Mouse (Mus musculus) macrophage (primary cell): ENCODE results near the gene Mfsd12. TPM values are rescaled to one million over a fixed set of nuclear protein-coding genes. Genes with fewer than 3 reads are reported as not detected.
A peak's percentile ranks its signal among the peaks of the same experiment; 100 is the strongest.

ENCODE experiments used
- H3K27ac ChIP-seq: fragments of 350-480 bp; formaldehyde crosslinking; 2 replicates; pipeline ENCODE4 v1.9.0; 2021
- H3K36me3 ChIP-seq: fragments of 350-480 bp; formaldehyde crosslinking; 2 replicates; pipeline ENCODE4 v1.9.0; 2021; ENCODE audit errors: inconsistent target
- H3K4me3 ChIP-seq: fragments of 350-480 bp; formaldehyde crosslinking; 2 replicates; pipeline ENCODE4 v1.9.0; 2021; ENCODE audit errors: inconsistent target
- H3K79me2 ChIP-seq: fragments of 350-480 bp; formaldehyde crosslinking; 2 replicates; pipeline ENCODE4 v1.9.0; 2021; ENCODE audit errors: inconsistent target
- WGBS: methylation state at CpG from one replicate; pipeline ENCODE4 v1.1.7; 2026; ENCODE audit warnings: inconsistent platforms; ENCODE audit not compliant: missing documents; 5-methylcytosine and 5-hydroxymethylcytosine counted together
- polyA plus RNA-seq: library from polyadenylated mRNA; stranded (reverse); fragments of 250-400 nt; gene quantifications from 3 replicates; pipeline ENCODE4 v1.2.4, GENCODE M21; 2018; ENCODE audit warnings: inconsistent platforms

The Mfsd12 gene
- polyA plus RNA-seq, 1 experiment from 2014 or later = 129 TPM

DNA sequence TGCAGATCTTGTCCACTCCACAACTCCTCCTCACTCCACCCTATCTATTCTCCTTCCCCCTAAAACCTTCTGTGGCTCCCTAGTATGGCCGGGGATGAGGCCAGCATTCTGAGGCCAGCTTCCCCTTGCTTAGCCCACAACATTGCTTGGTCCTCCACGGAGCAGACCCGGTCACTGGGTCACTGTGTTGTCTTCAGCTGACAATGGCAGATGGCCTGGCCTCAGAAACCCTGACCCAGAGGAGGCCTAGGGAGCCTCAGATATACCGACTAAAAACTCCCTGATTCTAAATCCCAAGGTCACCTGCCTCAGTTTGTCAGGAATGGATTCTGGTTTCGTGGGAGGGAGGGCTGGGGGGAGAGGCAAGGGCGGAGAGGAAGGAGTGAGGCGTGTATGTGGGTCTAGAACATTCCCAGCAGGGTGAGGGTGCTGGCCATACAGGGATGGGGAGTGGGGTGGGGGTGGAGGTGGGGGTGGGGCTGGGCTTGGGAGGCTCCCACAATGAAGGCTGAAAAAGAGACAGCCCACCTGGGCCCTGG, 45.0 kb downstream of the Mfsd12 start:
- peaks cover 31% of the 10 kb centered on the region; the same call in 1 of the 2 replicates for H3K36me3 ChIP-seq
- H3K4me3 ChIP-seq = no peak overlapping the region
- H3K27ac ChIP-seq = peak overlapping the region; percentile 86
- peaks cover 80% of the 10 kb centered on the region for H3K79me2 ChIP-seq
- 82% methylated on average over 7 of the region's 7 CpGs for WGBS

DNA sequence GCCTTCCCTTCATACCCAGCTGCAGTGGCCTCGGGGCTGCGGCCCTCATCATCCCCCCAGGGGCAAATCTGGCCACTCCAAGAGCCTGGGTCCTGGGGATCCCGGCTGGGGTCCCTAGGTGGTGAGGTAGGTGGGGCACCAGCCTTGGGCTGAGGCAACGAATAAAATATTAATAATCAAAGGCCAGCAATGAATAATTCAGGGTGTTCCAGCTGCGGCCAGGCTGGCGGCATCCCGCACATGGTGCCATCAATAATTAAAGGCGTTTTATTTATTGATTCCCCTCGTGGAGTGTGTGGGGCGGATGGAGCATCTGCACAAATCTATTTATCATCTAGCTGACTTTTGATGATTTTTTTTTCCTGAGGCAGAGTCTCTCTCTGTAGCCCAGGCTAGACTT, 46.2 kb downstream of the Mfsd12 start:
- WGBS = 97% methylated on average over 10 of the region's 10 CpGs
- Histone ChIP-seq H3K4me3 (no peak overlapping the region), H3K79me2 (peaks cover 69% of the 10 kb centered on the region), H3K27ac (no peak overlapping the region), H3K36me3 (peaks cover 22% of the 10 kb centered on the region; the same call in 1 of the 2 replicates)

DNA sequence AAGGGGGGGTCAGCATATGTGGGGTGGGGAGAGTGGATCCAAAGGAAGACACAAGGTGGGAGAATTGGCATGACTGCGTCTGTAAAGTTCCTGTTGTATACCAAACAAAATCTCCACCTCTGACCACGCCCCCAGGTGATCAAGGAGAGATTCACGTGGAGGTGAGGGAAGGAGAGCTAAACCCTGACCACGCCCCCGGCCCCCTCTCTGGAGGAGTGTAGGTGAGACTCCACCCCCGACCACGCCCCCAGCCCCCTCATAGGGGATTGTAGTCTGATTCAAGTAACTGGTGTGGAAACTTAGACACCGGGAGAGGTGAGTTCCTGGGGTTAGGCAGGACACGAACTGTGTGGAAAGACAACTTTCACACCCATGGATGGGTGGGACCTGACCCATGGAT, 46.8 kb downstream of the Mfsd12 start:
- H3K36me3 ChIP-seq = peaks cover 20% of the 10 kb centered on the region; the same call in 1 of the 2 replicates
- peaks cover 64% of the 10 kb centered on the region for H3K79me2 ChIP-seq
- no peak overlapping the region for H3K4me3 ChIP-seq
- H3K27ac ChIP-seq = peak overlapping the region; percentile 42
- WGBS = 77% methylated on average over 9 of the region's 9 CpGs

GRCm38 (mm10) chr10:81404720-81405119, 47.4 kb downstream of the Mfsd12 start:
- Histone ChIP-seq H3K79me2 (peaks cover 64% of the 10 kb centered on the region), H3K27ac (peak overlapping the region; percentile 93), H3K36me3 (peaks cover 13% of the 10 kb centered on the region; the same call in 1 of the 2 replicates), H3K4me3 (no peak overlapping the region)
- 30% methylated on average over 18 of the region's 18 CpGs for whole genome bisulfite sequencing

GRCm38 (mm10) chr10:81405588-81406201, 48.4 kb downstream of the Mfsd12 start:
- peak overlapping the region; percentile 93 for H3K27ac ChIP-seq
- H3K36me3 ChIP-seq = peaks cover 11% of the 10 kb centered on the region; the same call in 1 of the 2 replicates
- 58% methylated on average over 13 of the region's 13 CpGs for WGBS
- H3K79me2 ChIP-seq = peaks cover 60% of the 10 kb centered on the region
- no peak overlapping the region for H3K4me3 ChIP-seq

DNA sequence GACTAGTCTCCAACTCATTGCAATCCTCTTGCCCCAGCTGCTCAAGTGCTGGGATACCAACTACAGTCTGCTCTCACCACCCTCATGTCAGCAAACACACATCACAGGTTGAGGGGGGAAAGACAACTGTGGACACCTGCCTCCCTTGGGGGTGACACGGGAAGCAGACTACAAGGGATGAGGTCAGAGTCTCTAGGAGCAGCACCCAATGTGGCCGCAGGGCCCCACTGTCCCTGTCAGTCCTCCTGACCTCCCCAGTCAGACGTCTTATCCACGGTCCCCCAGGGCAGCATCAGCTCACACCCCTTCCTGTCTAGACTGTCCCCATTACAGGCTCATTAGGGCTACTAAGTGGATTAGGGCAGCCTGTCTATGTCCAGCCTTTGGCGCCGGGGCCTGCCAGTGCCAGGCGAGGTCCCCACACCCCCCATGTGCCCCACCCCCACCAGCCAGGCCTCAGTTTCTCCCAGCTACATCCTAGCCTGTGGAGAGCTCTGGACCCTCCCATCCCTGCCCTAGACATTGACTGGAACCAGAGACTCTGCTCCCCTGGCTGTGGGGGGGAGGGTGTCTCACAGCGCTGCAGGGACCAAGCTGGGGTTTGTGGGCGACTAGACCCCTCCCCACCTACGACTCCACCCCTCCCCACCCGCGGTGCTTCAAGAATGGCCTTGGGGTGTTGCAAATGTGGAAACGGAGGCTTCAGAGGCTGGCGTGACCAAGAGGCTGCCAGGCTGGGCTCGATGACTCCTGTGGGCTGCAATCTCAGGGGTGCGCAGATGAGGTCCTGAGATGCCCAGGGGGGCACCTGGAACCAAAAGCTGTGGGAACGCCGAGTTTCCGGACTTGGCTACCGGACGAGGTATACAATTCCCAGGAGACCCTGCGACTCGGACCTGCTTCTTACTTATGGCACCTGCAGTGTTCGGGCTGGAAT, 49.5 kb downstream of the Mfsd12 start:
- peak overlapping the region; percentile 93 for H3K27ac ChIP-seq
- 58% methylated on average over 24 of the region's 24 CpGs for WGBS
- H3K79me2 ChIP-seq = peaks cover 64% of the 10 kb centered on the region
- H3K4me3 ChIP-seq = peak overlapping the region; percentile 29
- peaks cover 11% of the 10 kb centered on the region; the same call in 1 of the 2 replicates for H3K36me3 ChIP-seq

GRCm38 (mm10) chr10:81407539-81408423, 50.5 kb downstream of the Mfsd12 start:
- peaks cover 11% of the 10 kb centered on the region; the same call in 1 of the 2 replicates for H3K36me3 ChIP-seq
- WGBS = 27% methylated on average over 31 of the region's 31 CpGs
- H3K27ac ChIP-seq = peak overlapping the region; percentile 93
- peaks cover 74% of the 10 kb centered on the region for H3K79me2 ChIP-seq
- peak overlapping the region; percentile 29 for H3K4me3 ChIP-seq

DNA sequence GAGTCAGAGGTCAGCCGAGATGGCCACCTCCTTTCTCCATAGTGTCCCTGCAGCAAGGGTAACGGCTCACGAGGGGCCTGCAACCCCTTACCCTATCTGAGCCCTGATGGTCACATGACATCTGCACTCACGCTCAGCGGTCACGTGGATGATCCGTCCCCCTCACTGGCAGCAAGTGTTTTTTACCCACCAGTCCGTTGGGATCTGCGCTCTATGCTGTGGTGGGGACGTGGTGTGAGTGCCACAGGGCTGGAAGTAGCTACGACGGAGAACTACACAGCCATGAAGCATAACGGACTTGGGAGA, 51.1 kb downstream of the Mfsd12 start:
- Histone ChIP-seq H3K36me3 (peaks cover 10% of the 10 kb centered on the region; the same call in 1 of the 2 replicates), H3K79me2 (peaks cover 78% of the 10 kb centered on the region), H3K4me3 (no peak overlapping the region), H3K27ac (peak overlapping the region; percentile 93)
- WGBS = 72% methylated on average over 13 of the region's 13 CpGs

DNA sequence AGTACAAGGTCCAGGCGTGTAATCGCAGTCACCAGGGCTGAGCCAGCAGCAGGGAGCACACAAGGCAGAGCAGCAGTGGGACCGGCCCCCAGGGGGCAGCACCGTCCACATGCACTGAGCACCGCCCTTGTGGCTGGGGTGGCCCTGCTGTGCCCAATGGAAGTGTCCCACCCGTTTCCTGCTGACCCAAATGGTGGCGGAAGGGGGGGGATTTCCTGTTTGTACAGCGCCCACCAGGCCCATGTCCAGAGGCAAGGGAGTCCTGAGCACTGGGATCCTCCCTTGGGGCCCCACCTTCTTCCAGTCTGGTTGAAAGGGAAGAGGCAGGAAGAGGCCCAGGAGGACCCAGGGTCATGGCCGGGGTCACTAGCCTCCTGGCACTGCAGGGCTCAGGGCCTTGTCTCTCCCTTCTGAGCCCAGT, 51.6 kb downstream of the Mfsd12 start:
- peak overlapping the region; percentile 93 for H3K27ac ChIP-seq
- H3K4me3 ChIP-seq = no peak overlapping the region
- H3K79me2 ChIP-seq = peaks cover 78% of the 10 kb centered on the region
- H3K36me3 ChIP-seq = peaks cover 5% of the 10 kb centered on the region; the same call in 1 of the 2 replicates
- 10% methylated on average over 8 of the region's 9 CpGs for WGBS

DNA sequence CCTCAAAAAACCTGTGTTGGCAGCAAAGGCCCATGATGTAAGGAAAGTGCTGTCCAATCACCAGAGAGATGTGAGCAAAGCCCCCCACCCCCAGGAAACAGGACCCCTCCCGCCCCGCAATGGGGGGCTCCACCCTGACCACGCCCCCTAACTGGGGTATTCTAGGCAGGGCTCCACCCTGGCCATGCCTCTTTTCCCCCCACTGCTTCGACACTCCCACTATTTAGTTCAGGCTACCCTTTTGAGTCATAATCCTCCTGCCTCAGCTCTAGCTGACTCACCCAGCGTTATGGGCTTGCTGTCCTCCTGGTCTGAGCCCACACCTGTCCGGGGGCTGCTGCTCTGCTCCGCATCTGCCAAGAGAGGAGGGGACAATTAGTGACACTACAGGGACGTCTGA, 52.0 kb downstream of the Mfsd12 start:
- peaks cover under 1% of the 10 kb centered on the region; the same call in 1 of the 2 replicates for H3K36me3 ChIP-seq
- 25% methylated on average over 7 of the region's 8 CpGs for WGBS
- H3K27ac ChIP-seq = peak overlapping the region; percentile 93
- H3K79me2 ChIP-seq = peaks cover 78% of the 10 kb centered on the region
- H3K4me3 ChIP-seq = peak overlapping the region; percentile 22

DNA sequence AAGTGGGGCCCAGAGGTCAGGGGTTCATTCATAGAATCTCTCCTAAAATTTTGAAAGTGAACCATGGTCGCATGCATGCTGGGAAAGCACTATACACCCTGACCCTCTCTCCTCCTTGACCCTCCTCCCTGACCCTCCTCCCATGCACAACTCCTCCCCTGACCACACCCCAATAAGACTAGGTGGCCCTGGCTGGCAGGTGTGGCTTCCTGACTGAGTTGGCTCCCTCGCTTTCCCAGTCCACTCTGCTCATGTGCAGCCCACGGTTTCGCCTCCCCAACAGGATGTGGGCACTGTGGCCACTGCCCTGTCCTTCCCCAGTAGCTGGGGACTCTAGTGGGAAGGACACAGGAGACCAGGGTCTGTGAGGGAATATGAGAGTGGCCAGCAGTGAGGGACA, 53.1 kb downstream of the Mfsd12 start:
- peak overlapping the region; percentile 22 for H3K4me3 ChIP-seq
- peaks cover 80% of the 10 kb centered on the region for H3K79me2 ChIP-seq
- 25% methylated on average over 4 of the region's 4 CpGs for WGBS
- peak overlapping the region; percentile 93 for H3K27ac ChIP-seq
- no peaks in the 10 kb centered on the region for H3K36me3 ChIP-seq

DNA sequence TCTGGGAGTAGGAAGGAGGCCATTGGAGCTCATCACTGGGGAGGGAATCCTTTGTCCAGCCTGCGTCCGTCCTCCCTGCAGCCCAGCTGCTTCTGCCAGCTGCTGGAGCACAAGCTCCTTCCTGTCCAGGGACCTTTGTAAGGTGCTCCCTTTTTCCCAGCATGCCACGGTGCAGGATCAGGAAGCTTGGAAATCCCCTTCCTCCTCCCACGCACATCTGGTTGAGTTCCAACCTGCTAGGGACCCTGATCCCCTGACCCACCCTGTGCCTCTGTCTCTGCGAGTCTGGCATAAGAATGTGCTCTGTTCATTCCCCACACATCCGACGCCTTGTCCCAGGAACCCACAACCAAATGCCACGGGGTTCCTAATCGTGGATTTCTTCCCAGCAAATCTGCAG, 53.7 kb downstream of the Mfsd12 start:
- no peaks in the 10 kb centered on the region for H3K36me3 ChIP-seq
- H3K79me2 ChIP-seq = peaks cover 80% of the 10 kb centered on the region
- 78% methylated on average over 9 of the region's 9 CpGs for WGBS
- no peak overlapping the region for H3K4me3 ChIP-seq
- peak overlapping the region; percentile 93 for H3K27ac ChIP-seq

GRCm38 (mm10) chr10:81411471-81412400, 54.4 kb downstream of the Mfsd12 start:
- no peaks in the 10 kb centered on the region for H3K36me3 ChIP-seq
- H3K27ac ChIP-seq = 0 out of 2 replicates have a peak overlapping the region, but pooled peaks have one; percentile 93
- WGBS = 71% methylated on average over 18 of the region's 18 CpGs
- H3K4me3 ChIP-seq = no peak overlapping the region
- peaks cover 80% of the 10 kb centered on the region for H3K79me2 ChIP-seq
